Mouse (Mus musculus) adipose tissue, adult 10 weeks (tissue): Measurements from ENCODE around the gene Cd163l1. TPM values are rescaled to one million over a fixed set of nuclear protein-coding genes. Genes with fewer than 3 reads are reported as not detected.

ENCODE experiments used
- polyA plus RNA-seq: library from polyadenylated mRNA; stranded (reverse); fragments of 350-450 nt; fragmentation: Illumina TruSeq; extraction: RNeasy Lipid Tissue Mini Kit (QIAGEN cat#74804); gene quantifications from one replicate; pipeline ENCODE4 v1.2.3, GENCODE M21; 2014; ENCODE audit warnings: low read depth, low replicate concordance

Gene Cd163l1
- polyA plus RNA-seq: 0.51 TPM

DNA sequence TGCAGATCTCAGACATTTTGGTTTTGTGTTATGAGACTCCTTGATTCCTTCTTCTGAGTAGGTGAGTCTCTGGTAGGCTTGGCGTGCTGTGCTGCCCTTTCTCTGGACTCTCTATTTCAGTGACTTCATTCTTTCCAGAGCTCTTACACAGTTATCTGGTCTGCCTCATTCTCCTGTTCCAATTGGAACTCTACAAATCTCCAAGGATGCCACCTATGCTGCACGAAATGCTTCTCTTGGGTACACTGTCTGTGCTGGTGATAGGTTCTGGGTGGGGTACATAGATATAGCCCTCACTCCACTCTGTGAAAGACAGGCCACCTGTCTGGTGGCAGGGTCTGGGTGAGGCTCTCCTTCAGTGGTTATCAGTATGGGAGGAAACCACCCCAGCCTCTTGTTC, at the start of gene Cd163l1:
Cd163l1 (plus strand) TSS at position 301 of the 400 bp plus-strand sequence.

DNA sequence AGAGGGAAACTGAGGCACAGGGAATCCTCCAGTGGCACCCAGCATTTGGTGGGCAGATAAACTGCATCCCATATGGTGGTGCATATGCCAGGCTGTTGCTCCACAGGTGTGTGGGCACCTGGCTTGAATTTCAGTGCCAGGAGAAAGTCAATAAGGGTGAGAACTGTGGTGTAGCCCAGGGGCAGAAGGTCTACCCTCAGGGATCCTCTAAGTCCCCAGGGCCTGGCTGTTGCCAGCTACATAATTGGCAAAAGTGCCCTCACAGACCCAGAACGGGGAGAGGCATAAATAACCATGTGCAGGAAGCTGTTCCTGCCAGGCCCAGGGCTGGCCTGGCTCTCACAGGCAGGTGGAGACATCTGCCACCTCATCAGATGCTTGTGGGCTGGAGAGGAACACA, 45.1 kb upstream of the Cd163l1 start, which contains the start of gene Olfr523:
Olfr523 (plus strand) TSS at position 282 of the 400 bp plus-strand sequence.

DNA sequence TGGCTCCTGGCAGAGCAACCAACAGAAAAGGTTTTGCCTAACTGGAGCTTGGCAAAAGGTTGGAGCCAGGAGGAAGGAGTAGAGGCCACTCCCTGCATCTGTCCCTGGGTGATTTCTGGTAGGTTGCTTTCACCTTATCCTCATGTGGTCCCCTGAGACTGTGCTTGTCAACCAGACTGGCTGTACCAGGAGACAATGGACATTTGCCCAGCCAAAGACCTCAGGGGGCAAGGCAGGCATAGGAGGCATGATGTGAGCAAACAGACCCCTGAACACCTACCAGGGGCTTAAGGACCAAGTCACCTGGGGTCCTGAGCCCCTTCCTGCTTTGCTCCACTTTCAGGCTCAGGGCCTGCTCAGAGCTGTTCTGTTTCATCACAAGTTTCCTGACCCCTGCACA, 12.2 kb upstream of the Cd163l1 start, which contains the start of gene Olfr524:
Olfr524 (minus strand) TSS at position 101 of the 400 bp plus-strand sequence.

DNA sequence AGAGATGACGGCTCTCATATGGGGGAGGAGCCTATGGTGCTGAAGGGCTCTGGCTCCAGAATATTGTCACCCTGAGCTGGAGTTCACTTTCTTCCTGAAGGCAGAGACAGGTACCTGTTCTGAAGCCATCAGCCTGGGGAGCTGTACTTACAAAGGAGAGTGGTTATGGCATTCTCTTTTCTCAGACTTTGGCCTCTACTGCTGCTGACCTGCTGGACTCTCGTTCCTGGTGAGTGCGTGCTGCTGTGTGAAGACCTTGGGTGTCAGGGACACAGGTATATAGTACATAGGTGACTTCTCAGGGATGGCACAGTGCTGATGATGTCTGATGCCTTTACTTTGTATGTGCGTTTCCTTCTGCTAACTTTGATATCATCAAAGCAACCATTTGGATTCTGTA, 29.1 kb downstream of the Cd163l1 start, which contains the start of gene 5830411N06Rik:
5830411N06Rik (plus strand) TSS at position 69 of the 400 bp plus-strand sequence.

Other genes starting within 250 kb of the Cd163l1 start
- 2.7 TPM for gene 6430531B16Rik, start 239.5 kb upstream of the Cd163l1 start, polyA plus RNA-seq
- 6.7 TPM for gene Adam8, start 225.7 kb upstream of the Cd163l1 start, polyA plus RNA-seq
- gene Zfp511, start 181.9 kb upstream of the Cd163l1 start, polyA plus RNA-seq: 16.0 TPM
- 19.4 TPM for gene Tubgcp2, start 181.6 kb upstream of the Cd163l1 start, polyA plus RNA-seq
- gene Msx3, start 169.2 kb upstream of the Cd163l1 start, polyA plus RNA-seq: not detected
- gene Caly, start 135.7 kb upstream of the Cd163l1 start, polyA plus RNA-seq: 0.79 TPM
- not detected for gene Prap1, start 124.9 kb upstream of the Cd163l1 start, polyA plus RNA-seq
- gene Fuom, start 115.8 kb upstream of the Cd163l1 start, polyA plus RNA-seq: 20.9 TPM
- 14.7 TPM for gene Paox, start 102.5 kb upstream of the Cd163l1 start, polyA plus RNA-seq
- 181 TPM for gene Echs1, start 101.8 kb upstream of the Cd163l1 start, polyA plus RNA-seq
- gene Mtg1, start 80.7 kb upstream of the Cd163l1 start, polyA plus RNA-seq: 26.6 TPM
- gene Sprn, start 63.4 kb upstream of the Cd163l1 start, polyA plus RNA-seq: 0.56 TPM
- gene Olfr522, start 53.5 kb upstream of the Cd163l1 start, polyA plus RNA-seq: not detected
- not detected for gene Olfr523, start 45.0 kb upstream of the Cd163l1 start, polyA plus RNA-seq
- not detected for gene Olfr524, start 12.3 kb upstream of the Cd163l1 start, polyA plus RNA-seq
- gene 5830411N06Rik, start 29.0 kb downstream of the Cd163l1 start, polyA plus RNA-seq: not detected
- gene Olfr525, start 102.6 kb downstream of the Cd163l1 start, polyA plus RNA-seq: not detected
- gene Olfr527, start 115.8 kb downstream of the Cd163l1 start, polyA plus RNA-seq: not detected
- not detected for gene Olfr60, start 143.4 kb downstream of the Cd163l1 start, polyA plus RNA-seq
- not detected for gene Olfr530, start 158.1 kb downstream of the Cd163l1 start, polyA plus RNA-seq
- not detected for gene Olfr531, start 184.7 kb downstream of the Cd163l1 start, polyA plus RNA-seq
- not detected for gene Olfr532, start 203.4 kb downstream of the Cd163l1 start, polyA plus RNA-seq
- not detected for gene Olfr533, start 245.1 kb downstream of the Cd163l1 start, polyA plus RNA-seq